Mouse (Mus musculus): ENCODE results near the gene Nek7.

Nek7 gene

DNA sequence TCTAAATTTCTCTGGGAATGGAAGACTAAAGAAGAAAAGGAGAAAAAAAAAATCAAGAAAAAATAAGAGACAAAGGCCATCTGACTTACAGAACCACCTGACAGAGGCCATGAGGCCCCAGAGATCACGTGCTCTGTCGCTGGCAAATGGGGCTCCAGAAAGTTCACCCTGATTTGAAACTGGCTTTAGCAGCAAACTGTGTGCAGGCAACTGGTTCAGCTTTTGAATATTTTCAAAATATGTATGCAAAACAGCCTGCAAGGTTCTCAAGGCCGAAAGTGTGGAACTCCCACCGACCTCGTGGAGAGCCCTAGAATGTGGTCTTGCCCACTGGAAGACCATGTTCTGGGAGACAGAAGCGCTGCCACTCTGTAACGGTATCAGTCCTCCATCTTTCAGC is 11.6 kb downstream of the Nek7 start:
- no peak for DNase-seq (ENCODE audit: low read depth, low spot score)

DNA sequence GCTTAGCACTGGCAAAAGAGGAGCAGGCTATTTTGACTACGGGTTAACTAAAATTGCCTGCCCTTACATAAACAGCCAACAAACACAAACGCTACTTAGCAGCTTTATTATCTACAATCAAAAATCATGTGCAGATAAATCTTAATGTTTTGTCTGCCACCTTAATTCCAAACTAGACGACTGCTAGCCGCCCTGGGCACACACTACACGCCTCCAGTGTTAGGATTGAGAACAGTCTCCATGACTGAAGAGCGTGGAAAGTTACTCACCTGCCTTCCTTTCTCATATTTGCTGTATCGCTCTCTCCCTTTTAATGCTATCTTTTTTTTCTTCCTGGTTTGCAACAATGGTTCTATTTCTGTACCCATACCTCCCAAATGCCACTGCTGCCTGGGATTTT is 12.1 kb downstream of the Nek7 start:
- no peak for DNase-seq (ENCODE audit: low read depth, low spot score)

DNA sequence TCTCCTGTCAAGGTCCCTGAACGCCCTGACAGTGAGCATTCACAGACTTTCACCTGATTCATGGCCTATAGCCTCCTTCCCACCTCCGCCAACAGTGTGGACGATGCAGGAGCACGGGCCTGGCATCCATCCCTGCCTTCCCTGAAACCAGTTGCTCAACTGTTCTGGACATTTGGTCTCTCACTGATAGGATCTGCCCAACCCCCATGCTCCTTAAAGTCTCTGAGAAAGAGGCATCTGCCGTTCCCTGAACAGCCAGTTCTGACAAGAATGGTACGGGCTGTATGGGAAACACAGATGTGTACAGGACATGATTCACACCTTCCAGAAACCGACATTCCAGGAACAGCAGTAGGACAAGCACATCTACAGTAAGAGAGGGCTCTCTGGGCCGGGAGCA is 13.2 kb downstream of the Nek7 start:
- DNase-seq (ENCODE audit: low read depth, low spot score), result no peak

DNA sequence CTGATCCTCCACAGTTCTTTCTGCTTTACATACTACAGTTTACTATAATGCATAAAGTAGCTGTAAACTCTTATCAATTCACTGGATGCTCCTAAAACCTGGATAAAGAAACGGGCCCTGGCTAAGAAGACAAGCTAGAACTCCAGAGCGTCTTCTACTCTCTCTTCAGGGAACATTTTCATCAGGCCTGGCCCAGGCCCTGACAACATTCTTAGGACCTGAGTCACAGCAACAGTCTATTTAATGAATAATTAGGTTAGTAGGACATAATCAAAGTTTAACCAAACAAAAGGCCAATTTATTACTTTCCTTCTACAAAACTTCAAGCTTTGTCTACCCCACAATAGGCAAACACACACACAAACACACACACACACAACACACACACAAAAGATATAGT is 15.2 kb downstream of the Nek7 start:
- no peak for DNase-seq (ENCODE audit: low read depth, low spot score)

DNA sequence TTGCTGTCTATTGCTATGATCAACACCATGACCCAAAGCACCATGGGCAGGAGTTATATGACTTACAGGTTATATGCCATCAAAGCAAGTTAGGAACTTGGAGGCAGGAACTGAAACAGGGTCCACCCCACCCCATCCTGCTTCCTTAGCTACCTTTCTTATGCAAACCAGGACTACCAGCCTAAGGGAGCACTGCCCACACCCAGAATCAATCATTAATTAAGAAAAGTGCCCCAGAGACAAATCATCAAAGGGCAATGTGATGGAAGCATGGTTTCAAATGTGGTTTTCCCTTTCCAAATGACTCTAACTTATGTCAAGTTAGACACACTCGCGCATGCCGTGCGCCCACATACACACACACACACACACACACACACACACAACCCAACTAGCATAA is 16.0 kb downstream of the Nek7 start:
- no peak for DNase-seq (ENCODE audit: low read depth, low spot score)

DNA sequence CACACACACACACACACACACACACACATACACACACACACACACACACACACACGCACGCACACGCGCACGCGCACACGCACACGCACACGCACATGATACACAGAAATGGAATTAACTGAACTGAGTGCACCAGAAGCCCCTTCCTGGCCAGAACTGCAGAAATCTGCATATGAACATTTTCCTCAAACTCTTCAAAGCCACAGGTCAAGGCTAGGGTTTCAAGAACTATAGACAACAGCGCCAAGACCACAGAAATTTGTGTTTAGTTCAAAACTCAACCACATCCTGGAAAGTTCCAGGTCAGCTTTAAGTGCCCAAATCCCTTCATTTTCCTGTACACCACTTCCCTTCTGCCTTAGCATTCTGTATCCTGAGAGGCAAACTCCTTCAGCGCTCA is 21.9 kb downstream of the Nek7 start:
- DNase-seq (ENCODE audit: low read depth, low spot score), result no peak

DNA sequence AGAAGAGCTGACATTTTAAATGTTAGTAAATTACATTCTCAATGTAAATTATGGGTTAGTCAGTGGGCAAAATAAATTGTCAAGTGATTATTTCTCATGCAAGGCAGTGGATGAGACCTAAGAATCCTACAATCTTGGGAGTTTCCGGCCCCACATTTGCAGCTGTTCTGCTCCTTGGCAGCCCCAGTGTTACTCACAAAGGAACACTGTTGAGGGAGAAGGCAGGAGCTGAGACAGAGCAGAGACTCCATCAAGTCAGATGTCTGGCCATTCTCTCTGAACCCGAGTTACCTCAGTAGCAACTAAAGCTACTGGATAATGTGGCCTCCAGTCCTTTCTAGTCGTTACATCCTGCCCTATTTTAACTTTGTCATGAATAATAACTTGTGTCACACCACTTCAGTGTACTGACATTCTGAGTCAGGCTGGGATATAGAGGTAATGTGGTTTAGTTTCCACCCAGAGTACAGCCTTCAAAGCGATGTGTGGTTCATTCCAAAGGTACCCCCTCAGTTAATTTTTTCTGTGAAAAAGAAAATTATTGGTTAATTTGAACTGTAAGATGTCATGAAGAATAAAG is 23.7 kb downstream of the Nek7 start:
- no peak for DNase-seq (ENCODE audit: low read depth, low spot score)

DNA sequence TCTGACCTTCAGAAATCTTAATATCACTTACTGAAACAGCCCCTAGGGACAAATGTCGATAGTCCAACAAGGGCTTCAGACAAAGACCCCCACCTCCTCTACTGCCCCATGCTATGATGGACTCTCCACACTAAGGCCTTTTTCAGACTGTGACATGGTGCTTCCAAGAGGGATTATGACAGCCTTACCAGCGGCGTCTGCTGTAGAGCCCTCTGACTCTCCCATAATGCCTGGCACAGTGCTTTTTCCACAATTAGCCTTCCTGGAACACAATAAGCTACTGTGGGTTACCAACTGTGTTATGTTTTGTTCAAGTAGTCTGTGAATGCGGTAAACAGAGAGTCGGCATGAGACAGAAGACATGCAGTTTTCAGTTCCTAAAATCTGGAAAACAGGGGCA is 25.0 kb downstream of the Nek7 start:
- DNase-seq (ENCODE audit: low read depth, low spot score), result no peak

DNA sequence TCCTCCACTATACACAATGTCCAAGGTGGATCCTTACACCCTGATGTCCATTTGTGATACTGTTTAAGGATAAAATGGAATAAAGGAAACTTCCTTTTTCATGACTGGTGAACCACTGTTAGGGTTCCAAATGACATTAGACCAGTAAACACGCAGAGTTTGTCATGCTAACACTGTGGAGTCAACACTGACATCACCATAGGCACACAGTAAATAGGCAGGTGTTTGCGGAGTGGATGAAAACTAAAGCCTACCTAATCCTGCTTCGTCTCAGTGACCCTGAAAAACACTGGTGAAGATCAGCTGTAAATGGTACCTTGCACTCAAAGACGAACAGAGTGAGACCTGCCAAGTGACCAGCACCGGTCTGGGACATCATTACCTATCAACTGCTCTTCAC is 26.0 kb downstream of the Nek7 start:
- DNase-seq (ENCODE audit: low read depth, low spot score), result no peak

DNA sequence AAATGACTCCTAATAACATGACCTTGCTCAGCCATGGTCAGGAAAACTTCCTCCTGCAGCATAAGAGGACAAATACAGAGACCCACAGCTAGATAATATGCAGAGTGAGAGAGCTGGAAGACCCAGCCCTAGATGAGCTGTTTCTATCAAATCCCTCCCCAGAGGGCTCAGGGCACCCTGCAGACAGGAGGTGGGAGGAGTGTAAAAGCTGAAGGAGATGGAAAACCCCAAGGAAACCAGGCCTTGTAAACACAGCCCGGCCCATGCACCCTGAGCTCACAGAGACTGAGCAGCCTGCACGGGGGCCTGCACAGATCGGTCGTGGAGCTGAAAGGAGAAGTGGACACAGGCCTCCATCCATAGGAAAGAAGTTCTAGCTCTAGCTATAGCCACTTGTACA is 27.5 kb downstream of the Nek7 start:
- no peak for DNase-seq (ENCODE audit: low read depth, low spot score)

DNA sequence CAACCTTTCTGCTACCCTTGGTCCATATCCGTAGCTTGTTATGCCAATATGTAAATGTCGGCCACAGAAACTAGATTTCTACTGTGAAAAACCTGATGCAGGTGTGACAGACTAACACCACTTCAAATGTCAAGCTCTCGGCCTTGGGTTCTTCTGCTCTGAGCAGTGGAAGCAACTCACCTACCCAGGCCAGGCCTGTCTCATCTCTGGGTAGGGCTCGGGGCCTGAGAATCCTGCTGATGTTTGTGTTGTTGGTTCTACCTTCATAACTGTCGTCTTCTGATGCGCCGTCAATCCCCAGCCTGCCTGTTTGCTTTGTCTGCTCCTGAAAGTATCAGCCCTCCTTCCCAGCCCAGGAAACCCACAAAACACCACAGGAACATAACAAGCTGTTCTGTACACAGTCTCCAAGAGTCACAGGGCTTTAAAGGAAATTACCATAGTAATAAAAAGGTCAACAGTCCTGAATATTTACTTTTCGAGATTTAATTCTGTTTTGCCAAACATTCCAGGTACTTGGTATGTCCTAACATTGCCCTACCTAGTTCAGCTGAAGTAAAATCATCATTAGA is 29.4 kb downstream of the Nek7 start:
- no peak for DNase-seq (ENCODE audit: low read depth, low spot score)

DNA sequence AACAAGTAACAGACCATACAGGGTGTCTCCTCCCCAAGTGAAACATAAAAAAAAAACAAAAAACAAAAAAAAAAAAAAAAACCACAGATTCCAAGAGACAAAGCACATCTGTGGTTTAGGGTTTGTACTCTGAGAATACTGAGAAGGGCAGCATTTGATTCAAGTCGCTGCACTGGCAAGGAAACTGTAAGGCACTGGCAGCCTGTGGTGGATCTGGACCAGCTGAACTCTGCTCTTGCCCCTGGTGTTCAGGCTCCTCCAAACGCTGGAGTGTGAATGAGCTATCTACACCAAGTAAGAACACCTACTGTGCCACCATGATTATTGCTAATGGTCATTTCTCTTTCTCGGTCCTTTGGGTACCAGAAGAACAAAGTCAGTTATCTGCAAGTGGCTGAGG is 30.8 kb downstream of the Nek7 start:
- DNase-seq (ENCODE audit: low read depth, low spot score), result no peak

DNA sequence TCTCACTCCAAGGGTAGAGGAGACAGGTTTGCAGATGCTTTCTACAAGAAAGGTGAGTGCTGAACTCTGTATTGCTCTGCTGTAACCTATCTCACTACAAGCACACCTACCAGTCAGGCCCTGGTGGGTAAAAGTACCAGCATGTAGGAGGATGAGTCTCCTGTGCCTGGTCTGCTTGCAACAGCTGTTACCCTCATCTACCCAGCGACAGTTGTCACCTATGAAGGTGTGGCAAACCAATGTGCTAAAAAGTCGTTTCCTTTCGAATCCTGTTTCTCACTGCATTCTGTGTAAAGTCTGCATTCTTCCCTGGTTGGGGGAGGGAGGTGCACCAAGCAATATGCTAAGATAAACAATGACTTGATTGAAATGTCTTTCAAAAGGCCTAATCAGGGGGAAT is 32.1 kb downstream of the Nek7 start:
- DNase-seq (ENCODE audit: low read depth, low spot score), result no peak

DNA sequence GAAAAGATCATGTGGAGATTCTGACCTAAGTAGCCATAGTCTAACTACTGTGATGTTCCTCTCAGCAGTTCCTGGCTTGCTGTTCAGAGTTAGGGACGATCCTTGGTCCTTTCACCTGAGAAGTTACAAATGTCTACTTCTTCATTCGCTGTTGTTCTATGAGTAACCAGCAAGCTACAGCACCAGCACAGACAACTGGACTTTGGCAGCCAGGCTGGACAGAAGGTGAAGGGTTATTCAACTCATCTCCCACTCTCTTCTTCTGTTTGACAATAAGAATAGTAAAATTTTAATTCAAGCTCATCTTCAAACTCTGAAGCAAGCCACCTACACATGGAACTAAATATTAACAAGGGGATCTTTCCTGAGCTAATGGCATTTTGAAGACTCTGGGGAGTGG is 33.0 kb downstream of the Nek7 start:
- no peak for DNase-seq (ENCODE audit: low read depth, low spot score)

DNA sequence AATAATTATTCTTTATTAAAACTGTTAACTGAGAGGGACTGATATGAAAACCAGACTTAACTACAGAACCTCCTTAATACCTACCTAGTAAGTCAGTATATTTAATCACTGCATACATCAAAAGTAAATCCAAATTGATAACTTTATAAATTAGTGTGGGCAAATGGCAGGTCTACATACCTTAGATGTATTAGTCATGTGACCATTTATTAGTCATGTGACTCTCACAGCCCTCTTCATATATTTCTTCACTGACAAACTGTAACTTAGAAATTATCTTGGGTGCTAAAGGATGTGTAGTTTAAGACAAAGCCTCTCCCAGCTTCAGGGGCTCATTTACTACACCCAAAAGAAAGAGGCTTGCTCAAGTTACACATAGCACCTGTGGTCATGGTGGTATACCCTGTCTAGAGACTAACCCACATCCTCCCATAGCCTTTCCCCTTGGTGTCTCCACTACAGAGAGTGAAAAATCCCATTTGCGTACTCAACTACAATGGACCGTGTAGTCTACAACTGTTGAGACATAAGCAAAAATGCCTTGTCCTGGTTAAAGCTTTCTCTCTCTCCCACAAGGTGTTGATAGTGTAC is 35.4 kb downstream of the Nek7 start:
- no peak for DNase-seq (ENCODE audit: low read depth, low spot score)

DNA sequence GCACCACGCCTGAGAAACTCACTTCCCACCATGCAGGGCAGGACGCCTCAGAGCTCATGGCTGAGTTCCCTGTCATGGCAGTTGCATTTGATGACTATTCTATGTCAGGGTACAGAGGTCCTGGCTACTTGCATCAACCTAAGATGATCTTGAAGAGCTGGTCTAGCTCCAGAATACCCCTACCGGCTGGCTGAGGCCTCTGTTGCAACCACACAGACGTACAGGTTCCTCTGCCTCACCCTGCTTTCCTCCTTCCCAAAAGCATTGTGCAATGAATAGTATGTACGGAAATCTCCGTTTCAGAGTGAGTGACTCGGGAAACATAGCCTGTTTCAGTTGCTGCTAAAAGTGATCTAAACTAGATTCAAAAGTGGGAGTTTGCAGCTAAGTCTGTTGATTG is 37.7 kb downstream of the Nek7 start:
- DNase-seq (ENCODE audit: low read depth, low spot score), result no peak

DNA sequence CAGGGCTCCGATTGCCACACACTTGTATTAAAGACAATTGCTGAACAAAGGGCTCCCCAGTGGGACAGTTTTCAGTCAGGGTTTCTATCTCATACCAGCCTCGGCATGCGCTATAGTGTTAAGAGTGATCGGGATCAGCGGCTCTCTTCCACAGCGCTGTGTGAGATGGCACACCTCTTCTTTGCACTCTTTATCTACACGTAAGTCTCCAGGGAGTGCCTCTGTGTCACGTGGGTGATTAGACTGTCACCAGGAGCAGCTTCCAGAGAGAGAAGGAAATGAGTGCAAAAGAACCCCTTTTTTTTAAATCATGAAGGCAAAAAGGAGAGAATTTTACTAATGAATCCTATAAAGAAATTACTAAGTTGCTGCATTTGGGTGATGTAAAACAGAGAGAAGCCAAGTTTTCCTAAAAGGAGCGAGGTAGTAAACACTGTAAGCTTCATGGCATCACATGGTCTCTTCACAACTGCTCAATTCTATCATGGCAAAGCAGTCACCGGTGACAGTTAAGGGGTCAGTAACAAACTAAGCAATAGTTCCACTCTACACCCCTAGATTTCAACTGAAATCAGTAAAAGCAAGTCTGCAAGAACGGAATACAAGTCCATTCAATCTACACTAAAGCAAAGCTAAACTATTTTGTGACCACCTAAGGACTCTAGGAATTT is 40.0 kb downstream of the Nek7 start:
- DNase-seq (ENCODE audit: low read depth, low spot score), result no peak

DNA sequence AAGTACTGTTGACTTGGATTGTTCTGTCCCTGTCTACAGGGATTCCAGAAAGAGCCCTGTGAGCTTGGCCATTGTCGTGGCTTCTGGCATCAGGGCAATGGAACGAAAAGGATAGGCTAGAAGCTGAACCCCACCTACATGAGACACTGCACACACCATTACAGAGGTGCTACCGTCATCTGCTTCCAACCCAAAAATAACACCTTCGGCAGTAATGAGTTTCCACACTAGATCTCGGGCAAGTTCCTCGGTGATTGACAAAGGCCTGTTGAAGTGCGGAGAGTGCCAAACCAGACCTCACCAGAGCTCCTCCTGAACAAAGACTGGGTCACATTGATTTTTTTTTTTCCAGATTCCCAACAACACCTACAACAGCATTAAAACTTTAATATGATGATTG is 40.7 kb downstream of the Nek7 start:
- no peak for DNase-seq (ENCODE audit: low read depth, low spot score)

DNA sequence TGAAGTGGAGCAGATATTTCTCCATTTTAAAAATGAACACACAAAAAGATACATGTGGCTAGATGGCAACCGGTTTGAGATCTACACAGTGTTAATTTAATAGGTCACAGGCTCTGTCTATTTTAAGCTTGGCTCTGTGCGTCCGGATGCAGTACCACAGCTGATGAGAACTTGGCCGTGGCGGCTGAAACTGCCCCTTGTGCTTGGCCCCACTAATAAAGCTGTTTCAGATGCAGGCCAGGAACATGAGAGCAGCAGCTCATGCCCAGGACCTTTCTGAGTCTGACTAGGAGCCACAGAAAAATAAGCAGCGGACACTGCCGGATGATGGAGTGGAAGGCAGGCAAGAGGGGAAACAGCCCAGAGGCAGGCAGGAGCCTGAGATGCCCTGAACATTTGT is 43.1 kb downstream of the Nek7 start:
- DNase-seq (ENCODE audit: low read depth, low spot score), result no peak

DNA sequence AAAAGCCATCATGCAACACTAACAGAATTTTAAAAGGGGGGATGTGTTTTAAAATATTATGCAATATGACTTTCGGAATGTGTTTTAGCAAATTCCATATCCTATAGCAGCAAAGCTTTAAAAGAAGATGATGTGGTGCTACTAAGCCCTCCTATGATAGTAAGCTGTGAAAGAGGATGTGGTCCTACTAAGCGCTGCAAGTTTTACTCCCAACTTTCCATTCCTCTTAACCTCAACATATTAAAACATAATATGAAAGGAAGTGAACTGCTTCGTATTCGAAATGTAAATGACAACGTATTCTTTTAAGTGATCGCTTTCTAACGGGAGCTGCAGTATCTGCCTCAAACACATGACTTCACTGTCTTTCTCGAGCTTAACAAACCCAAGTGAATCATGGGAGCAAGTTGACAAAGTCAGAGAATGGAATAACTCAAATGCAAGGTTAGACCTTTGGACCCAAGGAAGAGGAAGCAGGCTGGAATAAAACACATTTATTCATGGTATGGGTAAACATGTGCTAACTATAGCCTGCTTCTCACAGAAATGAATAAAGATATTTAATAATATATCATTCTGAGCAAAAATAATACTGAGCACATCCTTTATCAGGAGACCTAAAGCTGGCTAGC is 43.8 kb downstream of the Nek7 start:
- no peak for DNase-seq (ENCODE audit: low read depth, low spot score)

DNA sequence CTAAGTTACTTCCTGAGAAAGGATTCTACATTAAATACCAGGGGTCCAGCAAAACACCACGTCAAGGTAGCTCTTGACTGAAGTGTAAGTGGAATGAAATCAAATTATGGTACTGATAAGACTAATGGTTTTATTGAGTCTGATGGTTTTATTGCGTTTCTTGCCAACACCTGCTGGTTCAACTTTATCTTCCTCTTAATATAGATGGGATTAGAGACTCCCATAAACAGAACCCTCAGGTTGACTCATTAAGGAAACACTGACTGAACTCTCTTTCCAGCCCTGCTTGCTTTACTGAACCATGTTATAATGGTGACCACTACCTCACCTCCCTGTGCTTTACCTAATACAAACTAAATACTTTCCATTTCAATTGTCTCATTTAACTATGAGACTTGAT is 44.3 kb downstream of the Nek7 start:
- no peak for DNase-seq (ENCODE audit: low read depth, low spot score)

DNA sequence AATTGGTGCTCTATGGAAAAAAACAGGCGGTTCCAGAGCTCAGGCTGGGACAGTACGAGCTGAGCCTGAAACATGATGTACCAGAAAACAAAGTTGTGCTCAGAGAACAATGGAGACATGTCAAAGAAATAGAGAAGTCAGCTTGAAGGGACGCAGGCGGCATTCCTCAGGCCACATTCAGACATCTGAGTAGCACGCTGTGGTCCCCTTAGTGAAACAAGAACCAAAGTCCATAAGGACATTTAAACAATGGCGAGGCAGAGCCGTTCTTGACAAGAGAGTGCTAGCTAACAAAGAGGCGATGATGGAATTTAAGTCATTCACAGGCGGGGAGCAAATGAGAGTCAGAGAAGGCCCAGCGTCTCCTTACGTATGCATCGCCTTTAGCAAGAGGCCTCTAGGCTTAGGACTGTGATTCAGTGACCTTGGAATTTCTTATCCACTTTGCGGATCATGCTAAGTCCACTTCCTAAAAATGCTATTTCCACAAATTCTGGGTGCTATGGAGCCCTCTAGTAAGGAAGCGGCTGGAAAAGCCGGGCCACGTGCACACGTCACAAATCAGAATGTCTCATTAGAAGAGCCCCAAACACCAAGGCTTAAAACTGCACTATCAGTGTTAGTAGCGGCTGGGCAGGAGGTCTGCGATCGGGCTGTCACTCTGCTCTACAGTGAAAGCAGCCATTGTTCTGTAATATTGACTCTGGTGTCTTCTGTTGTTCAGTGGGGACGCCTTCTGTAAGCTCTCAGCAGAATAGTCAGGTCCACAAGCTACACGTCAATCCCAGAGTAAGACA is 48.2 kb downstream of the Nek7 start:
- peak; percentile 39 for DNase-seq (ENCODE audit: low read depth, low spot score)
